Mouse (Mus musculus): ENCODE measurements at regions not wholly inside any gene's neighbourhood (a gene's known extent, or its start where the extent isn't known, plus 50 kb on each side); places are given as distances from the start of the nearest gene placed in this dataset.
"Not testable (repeated sequence)": the region's sequence is repeated elsewhere in the genome, so short reads cannot be mapped to it uniquely, and the experiment has no call there.

DNA sequence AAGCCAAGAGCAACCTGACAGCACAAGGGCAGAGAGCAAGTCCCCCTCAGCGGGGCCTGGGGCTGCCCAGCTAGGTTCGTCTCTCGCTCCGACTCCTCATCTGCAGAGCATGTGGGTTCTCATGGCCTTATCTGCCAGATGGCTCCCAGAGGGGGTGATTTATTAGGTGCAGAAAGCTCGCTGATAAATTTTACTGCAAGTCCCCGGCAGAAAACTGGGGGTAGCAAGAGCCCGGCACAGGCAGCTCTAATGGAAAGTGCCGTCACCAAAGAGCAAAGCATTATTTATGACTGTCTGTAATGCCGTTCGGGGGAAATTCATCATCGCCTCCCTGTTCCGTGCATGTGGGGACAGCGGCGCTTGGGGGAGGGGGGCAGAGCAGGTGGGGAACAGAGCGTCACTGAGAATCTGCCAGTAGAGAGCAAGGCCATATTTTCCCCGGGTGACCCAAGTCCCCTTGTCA is 206.7 kb upstream of the Zfp703 start:
- no peak for DNase-seq

GRCm38 (mm10) chr8:26778917-26779537 is 198.1 kb upstream of the Zfp703 start:
- no peak for DNase-seq

GRCm38 (mm10) chr8:26780515-26780914 is 196.6 kb upstream of the Zfp703 start:
- no peak for DNase-seq

GRCm38 (mm10) chr8:26782936-26783335 is 194.2 kb upstream of the Zfp703 start:
- DNase-seq = not testable (repeated sequence)

- no peak for DNase-seq
These were observed 192.7 kb upstream of the Zfp703 start for GRCm38 (mm10) chr8:26784381-26784780.

- no peak for DNase-seq
These were observed 185.3 kb upstream of the Zfp703 start for GRCm38 (mm10) chr8:26791795-26792194.

- no peak for DNase-seq
These were observed 183.4 kb upstream of the Zfp703 start for GRCm38 (mm10) chr8:26793606-26794292.

- no peak for DNase-seq
These were observed 182.7 kb upstream of the Zfp703 start for GRCm38 (mm10) chr8:26794411-26794810.

DNA sequence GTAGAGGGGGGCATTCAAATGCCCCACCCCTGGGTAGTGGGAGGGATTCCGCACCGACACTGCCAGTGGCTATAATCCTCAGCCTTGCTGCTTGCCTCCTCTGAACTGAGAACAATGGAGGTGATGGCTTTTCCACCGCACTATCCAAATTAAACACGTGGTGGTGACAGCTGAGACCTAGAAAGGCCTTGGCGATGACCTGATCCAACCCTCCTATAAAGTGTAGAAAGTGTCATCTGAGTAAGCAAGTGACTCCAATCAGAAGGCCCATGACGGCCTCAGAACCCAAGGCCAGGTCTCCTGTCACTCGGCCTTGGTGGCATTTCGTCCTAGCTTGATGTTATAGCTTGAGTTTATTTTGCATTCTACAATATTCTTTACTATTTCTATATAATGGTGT is 181.5 kb upstream of the Zfp703 start:
- DNase-seq = no peak

DNA sequence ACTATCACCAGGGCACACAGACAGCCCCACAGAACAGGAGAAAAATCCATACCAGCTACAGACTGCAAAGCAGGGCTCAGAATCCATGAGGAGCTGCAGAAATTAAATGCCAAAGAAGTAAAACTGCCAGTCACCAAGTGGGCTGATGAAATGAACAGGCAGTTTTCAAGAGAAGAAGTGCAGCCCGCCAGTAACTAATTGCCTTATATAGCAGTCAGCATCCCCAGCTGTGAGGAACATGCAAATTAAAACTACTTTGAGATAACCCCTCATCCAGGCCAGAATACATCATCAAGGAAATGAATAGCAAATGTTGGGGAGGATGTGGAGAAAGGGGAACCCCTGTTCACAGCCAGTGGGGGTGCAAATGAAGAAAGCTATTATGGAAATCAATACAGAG is 177.3 kb upstream of the Zfp703 start:
- DNase-seq = no peak

- DNase-seq = no peak
These were observed 173.0 kb upstream of the Zfp703 start for GRCm38 (mm10) chr8:26804089-26804488.

GRCm38 (mm10) chr8:26804901-26805341 is 172.2 kb upstream of the Zfp703 start:
- no peak for DNase-seq

DNA sequence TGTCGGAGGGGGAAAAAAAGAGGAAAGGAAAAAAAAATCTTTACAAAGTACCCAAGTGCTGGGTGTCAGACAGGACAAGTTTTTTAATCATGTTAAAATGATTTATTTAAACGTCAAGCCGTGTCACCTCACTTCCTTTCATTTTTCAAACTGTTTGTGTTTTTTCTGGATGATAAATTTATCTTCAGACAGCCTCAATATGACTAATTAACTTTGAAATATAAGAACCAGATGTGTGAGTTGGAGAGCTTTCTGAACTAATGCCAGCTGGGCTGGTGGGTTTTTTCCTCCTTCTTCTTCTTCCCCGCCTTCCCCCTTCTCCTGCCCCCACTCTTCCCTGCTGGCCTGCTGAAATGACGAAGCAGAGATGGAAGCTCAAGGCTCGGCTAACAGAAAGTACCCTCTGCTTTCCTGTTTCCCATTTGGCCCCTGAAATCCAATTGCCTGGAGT is 171.7 kb upstream of the Zfp703 start:
- no peak for DNase-seq

DNA sequence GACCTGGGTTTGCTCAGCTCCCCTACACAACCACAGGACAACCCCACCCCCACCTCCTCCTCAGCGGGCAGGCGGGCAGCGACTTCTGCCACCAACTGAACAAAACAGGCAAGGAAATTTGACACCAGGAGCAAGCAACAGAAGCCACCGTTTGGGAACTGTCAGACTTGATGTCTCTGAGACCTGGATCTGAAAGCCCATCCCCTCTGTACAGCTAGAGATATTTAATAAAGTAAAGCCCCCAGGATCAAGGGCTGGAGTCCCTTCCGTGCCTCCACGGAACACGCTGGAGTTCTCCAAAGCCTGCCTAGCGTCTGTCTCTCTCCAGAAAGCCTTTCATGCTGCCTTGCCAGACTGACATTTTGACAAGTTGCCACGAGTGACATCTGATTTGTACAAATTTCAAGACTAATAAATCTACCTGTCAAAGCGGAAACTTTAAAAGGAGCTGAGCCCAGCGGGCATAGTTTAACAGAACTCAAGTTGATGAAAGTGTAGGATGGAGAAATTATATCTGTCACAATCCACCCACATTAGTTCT is 168.9 kb upstream of the Zfp703 start:
- DNase-seq = no peak

- DNase-seq = no peak
These were observed 168.4 kb upstream of the Zfp703 start for GRCm38 (mm10) chr8:26808771-26809170.

- DNase-seq = no peak
These were observed 167.2 kb upstream of the Zfp703 start for GRCm38 (mm10) chr8:26809943-26810342.

- DNase-seq = no peak
These were observed 165.4 kb upstream of the Zfp703 start for GRCm38 (mm10) chr8:26811533-26812236.

GRCm38 (mm10) chr8:26813198-26813815 is 163.8 kb upstream of the Zfp703 start:
- DNase-seq = no peak

GRCm38 (mm10) chr8:26815020-26815584 is 162.0 kb upstream of the Zfp703 start:
- DNase-seq = no peak

DNA sequence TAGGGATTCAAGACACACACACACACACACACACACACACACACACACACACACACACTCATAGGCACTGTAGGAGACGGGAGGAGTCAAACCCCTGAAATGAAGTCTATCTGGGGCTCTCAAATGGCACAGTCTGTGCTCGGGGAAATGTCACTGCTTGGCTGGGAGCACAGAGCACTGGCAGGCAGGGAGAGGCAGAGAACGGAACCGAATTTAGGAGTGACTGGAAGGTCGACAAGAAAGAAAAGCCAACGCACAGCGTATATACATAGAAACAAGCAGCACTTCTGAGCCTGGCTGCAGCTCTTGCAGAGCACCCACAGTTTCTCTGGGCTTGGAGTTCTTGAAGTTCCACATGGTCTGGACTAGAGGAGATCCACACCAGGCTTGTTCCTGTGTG is 160.1 kb upstream of the Zfp703 start:
- no peak for DNase-seq

- no peak for DNase-seq
These were observed 152.8 kb upstream of the Zfp703 start for GRCm38 (mm10) chr8:26824189-26824941.

Measured in thymus, postnatal 36 days (tissue).